Mouse (Mus musculus): Measurements from ENCODE around the gene Vrk2.

GRCm38 (mm10) chr11:26597761-26598160 lies 4.0 kb upstream of the Vrk2 start:
- TF ChIP-seq CTCF (IDR thresholded peaks at IDR 0.05; ENCODE audit: low read depth), result no peak
- TF ChIP-seq EP300 (IDR thresholded peaks at IDR 0.05; ENCODE audit: low read depth), result no peak
